Mouse (Mus musculus) midbrain, embryonic 13.5 days (tissue): ENCODE data around the gene Hebp1. TPM values are rescaled to one million over a fixed set of nuclear protein-coding genes. Genes with fewer than 3 reads are reported as not detected.

Source experiments
- ATAC-seq: fragments of 200-750 bp; cut with Nextera tagmentation; 2 replicates; pipeline ENCODE4 v1.8.0; 2017; ENCODE audit warnings: mild to moderate bottlenecking, moderate TSS enrichment, moderate library complexity
- H3K27ac ChIP-seq: fragments of 300-500 bp; sonication (generic); 2 replicates; pipeline ENCODE4 v1.5.1; 2015; ENCODE audit warnings: inconsistent platforms, mild to moderate bottlenecking, moderate library complexity
- H3K27me3 ChIP-seq: fragments of 300-500 bp; sonication (generic); 2 replicates; pipeline ENCODE4 v1.6.1; 2015; ENCODE audit warnings: mild to moderate bottlenecking, inconsistent platforms
- H3K36me3 ChIP-seq: fragments of 300-500 bp; sonication (generic); 2 replicates; pipeline ENCODE4 v1.6.1; 2015; ENCODE audit warnings: mild to moderate bottlenecking, inconsistent platforms
- H3K4me1 ChIP-seq: fragments of 300-500 bp; sonication (generic); replicated peaks from 2 replicates; pipeline ENCODE4 v1.6.1; 2015; ENCODE audit warnings: inconsistent platforms
- H3K4me2 ChIP-seq: fragments of 300-500 bp; sonication (generic); replicated peaks from 2 replicates; pipeline ENCODE4 v1.6.1; 2015; ENCODE audit warnings: moderate library complexity, mild to moderate bottlenecking, inconsistent platforms
- H3K4me3 ChIP-seq: fragments of 300-500 bp; sonication (generic); replicated peaks from 2 replicates; pipeline ENCODE4 v1.5.1; 2015; ENCODE audit warnings: mild to moderate bottlenecking, inconsistent platforms
- H3K9ac ChIP-seq: fragments of 300-500 bp; sonication (generic); replicated peaks from 2 replicates; pipeline ENCODE4 v1.6.1; 2015; ENCODE audit warnings: mild to moderate bottlenecking, inconsistent platforms
- H3K9me3 ChIP-seq: fragments of 300-500 bp; sonication (generic); 2 replicates; pipeline ENCODE4 v1.6.1; 2016; ENCODE audit warnings: mild to moderate bottlenecking, inconsistent platforms
- WGBS: fragments of 180-500 bp; shearing (Covaris S2); methylation state at CpG from one replicate; pipeline ENCODE4 v1.1.7; 2015; 5-methylcytosine and 5-hydroxymethylcytosine counted together
- polyA plus RNA-seq: library from polyadenylated mRNA; unstranded; fragments of >200 nt; fragmentation: Nextera tagmentation; extraction: Ambion mirVana; gene quantifications from 2 replicates; pipeline ENCODE4 v1.2.1, GENCODE M21; 2015

Hebp1 gene
- polyA plus RNA-seq, result 2.7 and 3.4 TPM in 2 replicates

- 1% methylated on average over 52 of the region's 52 CpGs for WGBS
- peak within 1 kb of the TSS; percentile 82 for H3K4me3 ChIP-seq
- peaks cover 16% of the 10 kb centered on the region for H3K27me3 ChIP-seq
- no peaks in the 10 kb centered on the region for H3K9me3 ChIP-seq
- no peaks in the 10 kb centered on the region for H3K36me3 ChIP-seq
- peaks cover 33% of the 10 kb centered on the region for H3K4me1 ChIP-seq
- peak within 1 kb of the TSS; percentile 88 for H3K9ac ChIP-seq
- peak; percentile 95 for ATAC-seq
- H3K4me2 ChIP-seq, result peak within 1 kb of the TSS; percentile 91
- peak within 1 kb of the TSS; percentile 88 for H3K27ac ChIP-seq
Measured at GRCm38 (mm10) chr6:135197921-135198532, at the start of gene Hebp1, which contains the start of gene Fam234b. TSS of gene Hebp1 (minus strand) at chr6:135198022. TSS of gene Fam234b (plus strand) at chr6:135197977.

GRCm38 (mm10) chr6:135245586-135245985, 47.8 kb upstream of the Hebp1 start:
- no peak overlapping the region for H3K9ac ChIP-seq
- no peaks in the 10 kb centered on the region for H3K27me3 ChIP-seq
- H3K4me2 ChIP-seq, result no peak overlapping the region
- H3K4me1 ChIP-seq, result peaks cover 6% of the 10 kb centered on the region; the same call in 1 of the 2 replicates
- no peak overlapping the region for H3K27ac ChIP-seq
- no peak for ATAC-seq
- no peaks in the 10 kb centered on the region for H3K36me3 ChIP-seq
- no peaks in the 10 kb centered on the region for H3K9me3 ChIP-seq
- no peak overlapping the region for H3K4me3 ChIP-seq
- 32% methylated on average over 8 of the region's 8 CpGs for WGBS

GRCm38 (mm10) chr6:135240361-135240760, 42.5 kb upstream of the Hebp1 start:
- peaks cover 2% of the 10 kb centered on the region; the same call in 1 of the 2 replicates for H3K4me1 ChIP-seq
- 96% methylated on average over 8 of the region's 8 CpGs for WGBS
- no peak overlapping the region for H3K4me2 ChIP-seq
- H3K27ac ChIP-seq, result no peak overlapping the region
- no peaks in the 10 kb centered on the region for H3K27me3 ChIP-seq
- peaks cover 12% of the 10 kb centered on the region; the same call in 1 of the 2 replicates for H3K36me3 ChIP-seq
- no peaks in the 10 kb centered on the region for H3K9me3 ChIP-seq
- no peak overlapping the region for H3K9ac ChIP-seq
- no peak for ATAC-seq
- H3K4me3 ChIP-seq, result no peak overlapping the region

GRCm38 (mm10) chr6:135238211-135238610, 40.4 kb upstream of the Hebp1 start:
- H3K27ac ChIP-seq, result no peak overlapping the region
- no peaks in the 10 kb centered on the region for H3K9me3 ChIP-seq
- no peak overlapping the region for H3K9ac ChIP-seq
- no peaks in the 10 kb centered on the region for H3K27me3 ChIP-seq
- 48% methylated on average over 4 of the region's 4 CpGs for WGBS
- no peak for ATAC-seq
- no peaks in the 10 kb centered on the region for H3K4me1 ChIP-seq
- H3K4me2 ChIP-seq, result no peak overlapping the region
- peaks cover 32% of the 10 kb centered on the region for H3K36me3 ChIP-seq
- no peak overlapping the region for H3K4me3 ChIP-seq

GRCm38 (mm10) chr6:135237326-135237725, 39.5 kb upstream of the Hebp1 start:
- H3K9ac ChIP-seq, result no peak overlapping the region

GRCm38 (mm10) chr6:135236576-135236975, 38.8 kb upstream of the Hebp1 start:
- 89% methylated on average over 3 of the region's 3 CpGs for WGBS
- H3K4me3 ChIP-seq, result no peak overlapping the region
- H3K9ac ChIP-seq, result no peak overlapping the region
- no peaks in the 10 kb centered on the region for H3K27me3 ChIP-seq
- H3K27ac ChIP-seq, result no peak overlapping the region
- no peak for ATAC-seq
- no peak overlapping the region for H3K4me2 ChIP-seq
- H3K36me3 ChIP-seq, result peaks cover 47% of the 10 kb centered on the region
- no peaks in the 10 kb centered on the region for H3K4me1 ChIP-seq
- H3K9me3 ChIP-seq, result no peaks in the 10 kb centered on the region

More at GRCm38 (mm10) chr6:135237326-135237725, 39.5 kb upstream of the Hebp1 start:
- ATAC-seq, result no peak
- no peaks in the 10 kb centered on the region for H3K9me3 ChIP-seq
- no peak overlapping the region for H3K27ac ChIP-seq
- H3K36me3 ChIP-seq, result peaks cover 40% of the 10 kb centered on the region
- H3K4me2 ChIP-seq, result no peak overlapping the region
- WGBS, result 79% methylated on average over 14 of the region's 14 CpGs
- no peaks in the 10 kb centered on the region for H3K4me1 ChIP-seq
- no peak overlapping the region for H3K4me3 ChIP-seq
- no peaks in the 10 kb centered on the region for H3K27me3 ChIP-seq

GRCm38 (mm10) chr6:135235742-135236141, 37.9 kb upstream of the Hebp1 start:
- Histone ChIP-seq H3K36me3 (peaks cover 50% of the 10 kb centered on the region), H3K4me2 (no peak overlapping the region), H3K27ac (no peak overlapping the region), H3K9ac (no peak overlapping the region), H3K9me3 (no peaks in the 10 kb centered on the region), H3K27me3 (no peaks in the 10 kb centered on the region), H3K4me3 (no peak overlapping the region), H3K4me1 (no peaks in the 10 kb centered on the region)
- 93% methylated on average over 3 of the region's 3 CpGs for WGBS
- no peak for ATAC-seq

GRCm38 (mm10) chr6:135232443-135233182, 34.8 kb upstream of the Hebp1 start:
- Histone ChIP-seq H3K4me1 (no peaks in the 10 kb centered on the region; the same call in 1 of the 2 replicates), H3K27me3 (no peaks in the 10 kb centered on the region), H3K4me3 (no peak overlapping the region), H3K36me3 (peaks cover 65% of the 10 kb centered on the region), H3K9me3 (no peaks in the 10 kb centered on the region), H3K9ac (no peak overlapping the region), H3K27ac (no peak overlapping the region), H3K4me2 (no peak overlapping the region)
- ATAC-seq, result no peak
- 59% methylated on average over 12 of the region's 12 CpGs for WGBS

GRCm38 (mm10) chr6:135230586-135230985, 32.8 kb upstream of the Hebp1 start:
- H3K27ac ChIP-seq, result no peak overlapping the region
- no peak overlapping the region for H3K9ac ChIP-seq
- no peak overlapping the region for H3K4me3 ChIP-seq
- H3K9me3 ChIP-seq, result no peaks in the 10 kb centered on the region
- H3K4me2 ChIP-seq, result no peak overlapping the region
- H3K27me3 ChIP-seq, result no peaks in the 10 kb centered on the region
- WGBS, result 92% methylated on average over 6 of the region's 6 CpGs
- ATAC-seq, result 0 out of 2 replicates have a peak, but pooled peaks have one; percentile 53
- H3K4me1 ChIP-seq, result no peaks in the 10 kb centered on the region; the same call in 1 of the 2 replicates
- H3K36me3 ChIP-seq, result peaks cover 68% of the 10 kb centered on the region

GRCm38 (mm10) chr6:135228465-135228941, 30.7 kb upstream of the Hebp1 start:
- 30% methylated on average over 10 of the region's 10 CpGs for WGBS
- peaks cover 54% of the 10 kb centered on the region for H3K36me3 ChIP-seq

GRCm38 (mm10) chr6:135223786-135224416, 26.1 kb upstream of the Hebp1 start:
- peak; percentile 71 for ATAC-seq
- peaks cover 46% of the 10 kb centered on the region for H3K36me3 ChIP-seq

More at GRCm38 (mm10) chr6:135228465-135228941, 30.7 kb upstream of the Hebp1 start:
- H3K4me1 ChIP-seq, result peaks cover 12% of the 10 kb centered on the region
- peak; percentile 52; the same call in 1 of the 2 replicates for ATAC-seq
- no peaks in the 10 kb centered on the region for H3K9me3 ChIP-seq
- no peak overlapping the region for H3K4me3 ChIP-seq
- no peak overlapping the region for H3K4me2 ChIP-seq
- no peak overlapping the region for H3K9ac ChIP-seq
- H3K27ac ChIP-seq, result no peak overlapping the region
- H3K27me3 ChIP-seq, result no peaks in the 10 kb centered on the region

More at GRCm38 (mm10) chr6:135223786-135224416, 26.1 kb upstream of the Hebp1 start:
- 0 out of 2 replicates have a peak overlapping the region, but pooled peaks have one; percentile 35 for H3K27ac ChIP-seq
- H3K9me3 ChIP-seq, result no peaks in the 10 kb centered on the region
- peaks cover 15% of the 10 kb centered on the region for H3K4me1 ChIP-seq
- WGBS, result 73% methylated on average over 6 of the region's 6 CpGs
- no peak overlapping the region for H3K4me3 ChIP-seq
- no peaks in the 10 kb centered on the region for H3K27me3 ChIP-seq
- no peak overlapping the region for H3K4me2 ChIP-seq
- peak overlapping the region; percentile 28; the same call in 1 of the 2 replicates for H3K9ac ChIP-seq
